Mouse (Mus musculus): ENCODE results near the gene Mdfi.

Mdfi gene

DNA sequence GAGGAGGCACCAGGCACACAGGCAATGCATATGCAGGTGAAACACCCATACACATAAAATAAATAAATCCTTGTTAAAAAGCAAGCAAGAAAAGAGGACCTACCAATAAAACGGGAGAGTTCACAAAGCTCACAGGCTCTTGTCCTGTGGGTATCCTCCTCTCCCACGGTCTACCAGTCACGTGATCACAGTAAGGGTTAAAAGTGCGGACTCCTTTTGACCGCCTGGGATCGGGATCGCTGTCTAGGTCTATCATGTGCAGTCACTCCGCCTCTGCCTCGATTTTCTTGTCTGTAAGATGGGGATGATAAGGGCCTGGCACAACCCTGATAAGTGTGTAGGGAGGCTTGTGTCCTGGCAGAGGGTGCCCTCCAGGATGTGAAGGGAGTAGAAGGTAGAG, 37.1 kb downstream of the Mdfi start:
- no peak for DNase-seq (ENCODE audit: low spot score)

DNA sequence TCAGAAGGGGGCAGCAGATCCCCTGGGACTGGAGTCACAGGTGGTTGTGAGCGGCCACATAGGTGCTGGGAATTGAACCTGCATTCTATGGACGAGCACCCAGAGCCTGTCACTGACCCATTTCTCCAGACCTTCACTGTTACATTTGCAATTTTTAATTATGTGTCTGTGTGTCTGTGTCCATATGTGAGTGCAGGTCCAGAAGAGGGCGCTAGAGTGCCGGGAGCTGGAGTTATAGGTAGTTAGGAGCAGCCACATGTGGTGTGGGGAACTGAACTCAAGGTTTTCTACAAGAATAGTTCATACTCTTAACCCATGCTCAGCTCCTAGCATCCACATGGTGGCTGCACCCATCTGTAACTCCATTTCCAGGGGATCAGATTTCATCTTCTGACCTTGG, 37.5 kb downstream of the Mdfi start:
- no peak for DNase-seq (ENCODE audit: low spot score)

DNA sequence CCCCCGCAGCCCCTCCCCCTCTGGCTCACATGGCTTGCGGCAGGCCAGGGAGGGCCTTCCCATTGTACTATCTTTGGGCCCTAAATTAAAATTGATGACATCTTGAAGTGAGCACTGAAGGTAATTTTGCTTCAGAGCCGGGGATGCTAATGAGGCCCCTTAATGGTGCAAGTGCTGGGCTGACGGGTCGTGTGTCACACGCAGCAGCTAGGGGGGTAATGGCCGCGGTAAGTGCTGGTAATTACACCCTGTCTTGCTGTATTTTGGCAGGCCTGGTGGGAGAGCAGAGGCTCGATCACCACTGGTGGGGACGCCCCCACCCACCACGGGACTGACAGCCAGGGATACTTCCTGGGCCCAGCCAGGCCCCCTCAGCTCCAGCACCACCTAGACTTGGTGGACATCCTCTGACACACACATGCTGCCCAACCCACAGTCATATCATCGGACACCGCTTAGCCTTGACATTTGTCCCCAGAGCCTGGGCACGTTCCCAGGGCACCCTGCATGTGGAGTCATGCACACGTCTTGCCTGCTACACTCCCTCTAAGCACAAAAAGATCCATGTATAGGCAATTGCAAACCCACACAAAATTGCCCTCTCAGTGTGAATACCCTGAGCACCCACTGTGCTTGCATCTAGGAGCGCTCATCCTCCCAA, 38.2 kb downstream of the Mdfi start:
- DNase-seq (ENCODE audit: low spot score) = no peak

DNA sequence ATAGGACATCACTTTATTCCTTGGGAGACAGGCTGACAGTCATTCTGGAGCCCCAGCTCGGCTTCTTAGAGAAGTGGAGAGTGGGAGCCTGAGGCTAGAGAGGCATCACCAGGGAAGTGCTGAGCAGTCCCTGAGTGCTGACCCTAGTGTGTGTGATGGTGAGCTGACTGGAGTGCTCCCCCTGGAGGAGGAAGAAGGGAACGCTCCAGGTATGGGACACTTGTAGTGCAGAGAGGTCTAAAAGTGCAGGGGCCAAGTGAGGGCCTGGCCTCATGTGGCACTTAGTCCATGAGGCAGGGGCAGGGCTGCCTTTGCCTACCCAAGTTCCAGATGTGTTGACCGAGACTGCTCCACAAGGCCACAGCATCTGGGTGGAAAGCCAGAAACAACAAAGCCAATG, 39.0 kb downstream of the Mdfi start:
- DNase-seq (ENCODE audit: low spot score) = peak; percentile 59

DNA sequence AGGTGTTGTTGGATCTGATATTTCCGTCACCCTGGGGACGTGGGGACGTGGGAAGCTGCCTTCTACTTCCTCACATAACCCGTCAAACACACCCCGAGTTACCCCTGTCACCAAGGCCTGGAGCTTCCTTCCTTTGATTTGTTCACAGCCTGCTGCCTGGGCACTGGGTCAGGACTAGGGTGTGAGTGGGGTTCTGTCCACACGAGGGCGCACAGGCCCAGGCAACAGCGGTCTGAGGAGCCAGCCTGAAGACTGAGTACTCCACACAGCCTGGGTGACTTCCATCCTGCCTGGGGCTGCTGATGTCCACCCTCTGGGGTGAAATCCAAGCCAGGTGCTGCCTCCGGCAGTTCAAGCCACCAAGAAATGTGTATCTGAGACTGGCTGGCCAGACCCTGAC, 41.1 kb downstream of the Mdfi start:
- DNase-seq (ENCODE audit: low spot score) = peak; percentile 58

DNA sequence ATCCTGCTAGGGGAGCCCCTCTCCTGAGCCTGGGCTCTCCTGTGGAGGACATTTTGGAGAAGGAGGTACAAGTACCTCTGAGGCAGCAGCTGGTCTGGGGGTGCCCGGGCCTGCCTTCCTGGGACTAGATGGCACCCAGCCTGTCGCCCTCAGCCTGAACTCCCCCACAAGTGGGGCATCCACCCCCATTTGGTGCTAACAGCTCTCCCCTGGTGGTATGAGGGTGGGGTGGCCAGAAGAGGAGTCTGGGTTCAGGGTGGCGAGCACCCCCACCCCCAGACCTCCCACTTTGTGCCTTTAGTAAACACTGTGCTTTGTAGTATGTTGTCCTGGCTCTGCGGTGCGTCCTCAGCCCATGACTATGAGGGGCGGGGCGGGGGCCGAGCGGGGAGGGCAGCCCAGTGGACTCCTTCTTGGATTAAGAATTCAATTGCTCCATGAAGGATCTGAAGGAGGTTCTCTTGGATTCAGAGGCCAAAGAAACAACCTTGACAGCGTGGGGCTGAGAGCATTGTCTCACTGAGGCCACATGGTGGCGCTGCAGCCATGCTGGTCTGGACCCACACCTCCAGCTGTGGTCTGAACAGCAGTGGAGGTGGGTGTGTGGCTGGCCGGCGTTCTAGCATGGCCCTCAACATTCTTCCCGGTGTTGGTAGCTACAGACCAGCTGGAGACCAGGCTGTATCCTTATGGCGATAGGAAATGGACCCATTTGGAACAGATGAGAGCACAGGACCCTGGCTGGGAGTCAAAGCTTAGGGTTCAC, 42.2 kb downstream of the Mdfi start:
- DNase-seq (ENCODE audit: low spot score) = peak; percentile 55

DNA sequence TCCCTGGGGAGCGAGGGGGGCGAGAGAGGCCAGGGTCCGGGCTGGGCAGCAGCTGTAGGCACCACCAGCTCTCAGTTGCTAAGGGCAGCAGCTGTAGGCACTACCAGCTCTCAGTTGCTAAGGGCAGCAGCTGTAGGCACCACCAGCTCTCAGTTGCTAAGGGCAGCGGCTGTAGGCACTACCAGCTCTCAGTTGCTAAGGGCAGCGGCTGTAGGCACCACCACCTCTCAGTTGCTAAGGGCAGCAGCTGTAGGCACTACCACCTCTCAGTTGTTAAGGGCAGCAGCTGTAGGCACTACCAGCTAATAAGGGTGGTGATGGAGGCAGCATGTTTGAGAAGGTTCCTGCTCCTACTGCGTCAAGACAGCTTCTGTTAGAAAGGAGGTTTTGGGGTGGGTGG, 45.5 kb downstream of the Mdfi start:
- DNase-seq (ENCODE audit: low spot score) = no peak

DNA sequence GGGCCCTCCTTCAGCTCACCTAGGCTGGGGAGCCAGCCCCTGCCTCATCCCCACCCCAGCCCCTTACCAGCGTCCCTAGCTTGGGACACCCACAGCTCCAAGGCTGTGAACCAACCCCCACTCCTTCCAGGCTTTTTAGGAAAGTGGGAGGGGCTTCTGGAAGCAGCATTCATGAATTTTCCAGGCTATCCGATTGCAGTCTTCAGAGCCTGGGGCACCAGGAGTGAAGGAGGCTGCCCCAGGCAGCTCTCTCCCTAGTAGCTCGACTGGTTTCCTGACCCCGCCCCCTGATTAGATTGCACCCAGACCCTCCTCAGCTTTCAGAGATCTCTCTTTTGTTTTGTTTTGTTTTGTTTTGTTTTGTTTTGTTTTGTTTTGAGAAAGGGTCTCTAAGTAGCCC, 46.2 kb downstream of the Mdfi start:
- DNase-seq (ENCODE audit: low spot score) = no peak

DNA sequence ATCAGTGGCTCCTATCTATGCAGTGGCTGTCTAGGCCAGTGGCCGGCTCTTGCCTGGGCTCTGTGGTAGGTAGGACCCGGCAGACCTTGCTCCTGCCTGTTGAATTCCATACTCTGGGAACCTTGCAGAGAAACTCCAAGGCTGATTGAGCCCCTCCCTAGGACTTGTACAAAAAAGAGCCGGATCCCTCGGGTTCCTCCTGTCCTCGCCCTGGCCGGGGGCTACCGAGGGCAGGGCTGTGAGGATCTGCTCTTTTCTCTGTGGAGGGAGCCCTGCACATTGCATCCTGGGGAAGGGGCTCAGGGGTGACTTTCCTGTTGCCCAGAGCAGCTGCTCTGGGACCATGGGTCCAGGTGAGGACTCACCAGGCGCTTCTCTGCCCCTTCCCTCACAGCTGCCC, 46.9 kb downstream of the Mdfi start:
- DNase-seq (ENCODE audit: low spot score) = no peak

DNA sequence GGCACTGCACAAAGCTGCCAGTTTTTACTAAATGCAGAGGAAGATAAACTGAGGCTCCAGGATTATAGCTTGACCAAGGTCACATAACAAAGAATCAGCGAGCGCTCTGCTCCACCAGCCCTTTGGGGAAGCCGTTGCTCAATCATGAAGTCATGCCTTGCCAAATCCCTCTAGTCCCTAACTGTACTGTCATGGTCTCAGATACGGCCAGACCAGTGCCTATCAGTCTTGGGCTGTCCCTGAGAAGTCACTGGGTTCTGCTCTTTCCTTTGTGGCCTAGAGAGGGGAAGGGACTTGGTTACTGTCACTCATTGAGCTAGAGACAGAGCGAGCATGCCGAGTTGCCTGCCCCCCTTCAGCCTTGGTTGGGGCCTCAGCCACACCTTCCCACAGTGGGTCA, 50.1 kb downstream of the Mdfi start:
- no peak for DNase-seq (ENCODE audit: low spot score)

DNA sequence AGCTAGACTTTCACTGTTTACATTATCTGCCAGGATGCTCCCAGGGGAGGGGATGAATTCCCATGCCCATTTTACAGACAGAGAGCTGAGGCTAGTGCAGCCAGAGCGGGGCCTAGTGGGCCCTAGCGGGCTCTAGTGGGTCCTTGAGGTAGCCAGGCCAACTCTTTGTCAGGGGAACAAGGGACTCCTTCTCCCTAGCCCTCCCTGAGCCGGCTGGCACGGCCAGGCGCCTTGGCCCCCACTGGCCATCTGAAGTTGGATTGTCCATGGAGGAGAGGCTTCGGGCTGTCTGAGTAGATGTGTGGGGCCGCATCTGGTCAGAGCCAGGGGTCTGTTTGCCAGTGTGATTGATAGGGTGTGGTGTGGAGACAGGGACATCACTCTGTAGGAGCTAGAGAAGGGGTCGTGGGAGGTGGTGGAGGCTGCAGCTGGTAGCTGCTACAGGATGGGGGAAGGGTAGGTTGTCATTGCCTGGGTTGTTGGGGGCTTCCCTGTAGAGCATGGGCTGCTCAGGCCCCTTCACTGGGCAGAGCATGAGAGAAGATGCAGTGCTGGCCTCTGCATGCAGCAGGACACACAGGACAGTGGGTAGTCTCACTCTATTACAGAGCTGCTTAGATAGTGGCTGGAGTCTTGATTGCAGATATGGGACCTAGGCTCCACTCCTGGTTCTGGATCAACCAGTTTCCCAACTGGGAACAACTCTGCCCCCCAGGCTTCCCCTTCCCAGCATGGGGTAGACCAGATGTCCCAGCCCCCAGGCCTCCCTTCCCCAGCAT, 50.9 kb downstream of the Mdfi start:
- no peak for DNase-seq (ENCODE audit: low spot score)

DNA sequence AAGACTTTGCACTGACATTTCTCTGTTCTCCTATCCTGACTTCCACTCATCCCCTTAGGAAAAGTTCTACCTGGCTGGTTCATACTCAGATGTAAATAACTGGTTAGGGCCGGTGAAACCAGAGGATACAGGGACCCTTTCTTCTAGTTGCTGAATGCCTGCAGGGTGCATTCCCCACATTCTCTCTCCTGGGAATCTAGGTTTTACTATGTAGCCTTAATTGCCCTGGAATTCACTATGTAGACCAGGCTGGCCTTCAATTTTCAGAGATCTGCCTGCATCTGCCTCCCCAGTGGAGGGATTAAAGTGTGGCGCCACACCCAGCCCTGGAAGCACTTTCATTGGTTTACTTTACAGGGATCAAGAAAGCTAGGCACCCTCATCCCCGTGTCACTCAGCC, 52.0 kb downstream of the Mdfi start:
- no peak for DNase-seq (ENCODE audit: low spot score)

DNA sequence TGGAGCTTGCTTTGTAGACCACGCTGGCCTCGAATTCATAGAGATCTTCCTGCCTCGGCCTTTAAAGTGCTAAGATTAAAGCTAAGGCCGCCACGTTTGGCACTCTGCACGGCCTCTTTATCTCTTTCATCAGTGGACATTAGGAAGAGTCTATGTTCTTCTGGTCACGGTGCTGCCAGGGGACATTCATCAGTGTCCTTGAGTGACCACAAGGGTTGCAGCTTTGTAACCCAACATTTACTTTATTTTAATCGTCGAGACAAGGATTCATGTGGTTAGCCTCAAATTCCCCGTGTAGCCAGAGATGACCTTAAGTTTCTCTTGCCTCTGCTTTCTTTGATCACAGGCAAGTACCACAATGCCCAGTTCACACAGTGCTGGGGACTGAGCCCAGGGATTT, 54.0 kb downstream of the Mdfi start:
- no peak for DNase-seq (ENCODE audit: low spot score)

DNA sequence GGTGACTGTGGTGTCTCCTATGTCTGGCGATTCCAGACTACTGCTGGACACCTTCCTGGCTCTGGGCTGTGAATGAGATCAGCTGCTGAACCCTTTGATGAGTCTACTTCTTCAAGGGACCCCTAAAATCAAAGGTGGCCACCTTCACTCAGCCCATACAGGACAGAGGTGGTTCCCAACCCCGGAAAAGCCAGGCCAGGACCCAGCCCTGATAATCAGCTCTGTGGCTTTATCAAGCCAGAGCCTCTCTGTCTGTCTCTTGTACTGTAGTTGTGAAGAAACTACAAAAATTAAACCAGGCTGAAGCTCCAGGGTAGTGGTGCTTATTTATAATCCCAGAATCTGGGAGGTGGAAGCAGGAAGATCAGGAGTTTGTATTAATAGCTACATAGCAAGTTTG, 57.4 kb downstream of the Mdfi start:
- DNase-seq (ENCODE audit: low spot score) = no peak

DNA sequence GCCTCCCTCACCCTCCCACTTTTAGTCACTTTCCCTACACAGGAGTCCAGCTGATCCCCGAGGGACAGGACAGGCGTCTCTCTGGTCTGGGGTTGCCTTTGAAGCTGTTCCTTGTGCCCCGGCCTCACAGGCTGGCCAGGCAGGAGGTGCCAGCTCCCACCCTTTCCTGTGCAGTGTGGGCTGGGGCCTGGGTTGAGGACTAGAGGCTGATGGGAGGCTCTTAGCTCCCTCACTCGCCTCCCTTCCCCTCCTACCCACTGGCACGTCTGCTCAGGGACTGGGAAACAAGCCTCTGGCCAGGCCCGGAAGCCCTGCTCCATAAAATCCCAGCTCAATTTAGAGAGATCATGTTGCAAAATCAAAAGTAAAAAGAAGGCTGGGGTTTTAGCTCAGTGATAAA, 60.9 kb downstream of the Mdfi start:
- DNase-seq (ENCODE audit: low spot score) = no peak

DNA sequence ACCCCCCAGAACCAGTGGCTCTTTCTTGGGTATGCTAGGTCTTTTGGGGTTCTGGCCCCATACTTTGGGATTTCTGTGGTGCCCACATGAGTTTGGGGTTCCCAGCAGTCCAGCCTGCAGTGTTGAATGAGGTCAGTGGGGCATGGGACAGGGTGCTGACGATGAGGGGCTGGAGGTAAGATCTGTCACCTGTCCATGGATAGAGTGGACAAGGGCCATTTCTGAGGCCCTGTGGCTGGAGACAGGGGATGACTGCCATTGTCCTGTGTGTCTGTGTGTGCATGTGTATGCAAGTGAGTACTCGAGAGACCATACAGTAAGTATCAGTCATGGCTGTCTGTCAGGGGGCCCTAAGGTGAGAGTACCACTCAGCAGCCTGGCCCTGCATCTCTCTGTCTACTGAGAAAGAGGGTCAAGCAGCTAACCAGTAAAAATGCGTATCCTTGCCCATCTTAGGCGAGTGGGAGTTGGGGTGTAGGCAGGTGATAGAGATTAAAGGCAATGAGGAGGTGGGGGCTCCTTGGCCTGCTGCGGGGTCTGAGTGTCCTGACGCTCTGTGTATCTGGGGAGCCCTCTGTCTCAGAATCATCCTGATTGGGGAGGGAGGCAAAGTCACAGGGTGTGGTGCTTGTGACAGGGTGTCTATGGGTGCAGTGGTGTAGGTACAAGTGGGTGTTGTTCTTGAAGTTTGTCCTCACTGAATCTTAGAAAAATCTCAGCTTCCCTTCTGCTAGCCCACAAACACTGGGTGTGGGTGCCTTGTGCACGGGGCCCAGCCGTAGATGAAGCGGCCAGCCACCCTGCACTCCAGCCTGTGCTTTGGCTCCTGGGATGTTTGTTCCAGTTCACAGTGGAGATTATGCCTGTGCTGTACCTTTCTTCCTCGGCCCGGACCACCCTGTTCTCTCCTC, 64.8 kb downstream of the Mdfi start:
- DNase-seq (ENCODE audit: low spot score) = no peak

DNA sequence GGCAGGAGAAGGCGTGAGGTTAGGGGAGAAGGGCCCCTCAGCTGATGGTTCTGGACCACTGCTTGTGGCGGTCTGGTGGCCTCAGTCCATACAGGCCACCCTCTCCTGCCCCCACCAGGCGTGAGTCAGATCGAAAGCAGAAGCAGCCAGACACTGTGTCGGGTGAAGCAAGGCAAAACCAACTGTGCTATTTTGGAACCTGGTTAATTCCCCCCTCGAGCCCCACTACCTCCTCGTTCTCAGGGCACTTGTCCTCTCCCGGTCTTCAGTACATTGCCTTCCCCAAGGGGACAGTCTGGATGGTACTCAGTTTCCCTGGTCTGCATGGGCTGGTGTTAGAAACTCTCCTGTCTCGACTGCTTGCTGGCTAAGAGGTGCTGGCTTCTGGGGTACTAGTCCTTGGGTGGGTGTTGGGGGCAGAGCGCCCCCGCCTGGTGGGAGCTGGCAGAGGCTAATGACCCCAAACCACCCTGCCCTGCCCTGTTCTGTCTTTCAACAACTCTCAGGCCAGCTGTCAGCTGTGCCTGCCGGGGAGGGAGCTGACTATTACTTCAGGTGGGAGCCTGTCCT, 65.7 kb downstream of the Mdfi start:
- no peak for DNase-seq (ENCODE audit: low spot score)

DNA sequence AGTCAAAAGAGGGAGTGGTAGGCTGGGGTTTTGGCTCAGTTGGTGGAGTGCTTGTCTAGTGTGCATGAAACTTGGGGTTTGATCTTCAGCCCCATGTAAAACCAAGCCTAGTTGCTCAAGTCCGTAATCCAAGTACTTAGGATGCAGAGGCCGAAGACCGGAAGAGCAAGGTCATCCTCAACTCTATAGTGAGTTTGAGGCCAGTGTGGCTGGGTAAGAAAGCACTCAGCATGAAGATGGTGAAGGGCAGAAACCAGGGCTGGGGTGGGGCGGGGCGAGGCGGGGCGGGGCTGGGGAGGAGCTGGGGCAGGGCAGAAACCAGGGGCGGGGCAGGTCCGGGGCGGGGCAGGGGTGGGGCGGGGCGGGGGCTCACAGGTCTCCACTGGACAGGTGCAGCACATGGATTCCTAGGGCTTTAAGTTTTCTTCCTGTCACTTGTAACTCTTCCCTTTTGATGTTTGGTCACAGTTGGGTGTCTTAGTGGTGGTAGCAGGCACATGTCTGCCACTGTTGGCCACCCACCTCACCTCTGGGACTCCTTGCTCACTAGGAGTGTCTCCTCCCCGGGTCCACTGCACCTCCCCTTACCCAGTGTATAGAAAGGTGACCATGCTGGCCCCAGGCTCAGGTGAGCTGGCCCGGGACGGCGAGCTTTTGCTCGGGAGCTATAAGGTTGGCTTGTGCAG, 66.9 kb downstream of the Mdfi start:
- DNase-seq (ENCODE audit: low spot score) = no peak

DNA sequence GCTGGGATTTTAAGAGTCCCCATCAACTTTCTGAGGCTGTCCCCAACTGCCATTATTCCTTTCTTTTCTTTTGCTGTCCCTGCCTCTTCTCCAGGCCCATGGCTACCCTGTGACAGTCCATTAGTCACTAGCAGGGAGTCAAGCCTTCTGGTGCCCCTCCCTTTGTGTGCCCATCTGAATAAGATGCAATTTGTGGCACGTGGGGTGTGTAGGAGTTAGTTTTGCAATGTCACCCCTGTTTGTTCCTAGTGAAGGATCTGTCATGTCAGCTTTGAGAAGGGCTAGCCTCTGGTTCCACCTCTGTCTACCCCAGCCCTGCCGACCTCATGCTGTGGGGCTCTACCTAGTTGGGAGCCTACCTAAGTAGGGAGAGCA, 67.4 kb downstream of the Mdfi start:
- no peak for DNase-seq (ENCODE audit: low spot score)

DNA sequence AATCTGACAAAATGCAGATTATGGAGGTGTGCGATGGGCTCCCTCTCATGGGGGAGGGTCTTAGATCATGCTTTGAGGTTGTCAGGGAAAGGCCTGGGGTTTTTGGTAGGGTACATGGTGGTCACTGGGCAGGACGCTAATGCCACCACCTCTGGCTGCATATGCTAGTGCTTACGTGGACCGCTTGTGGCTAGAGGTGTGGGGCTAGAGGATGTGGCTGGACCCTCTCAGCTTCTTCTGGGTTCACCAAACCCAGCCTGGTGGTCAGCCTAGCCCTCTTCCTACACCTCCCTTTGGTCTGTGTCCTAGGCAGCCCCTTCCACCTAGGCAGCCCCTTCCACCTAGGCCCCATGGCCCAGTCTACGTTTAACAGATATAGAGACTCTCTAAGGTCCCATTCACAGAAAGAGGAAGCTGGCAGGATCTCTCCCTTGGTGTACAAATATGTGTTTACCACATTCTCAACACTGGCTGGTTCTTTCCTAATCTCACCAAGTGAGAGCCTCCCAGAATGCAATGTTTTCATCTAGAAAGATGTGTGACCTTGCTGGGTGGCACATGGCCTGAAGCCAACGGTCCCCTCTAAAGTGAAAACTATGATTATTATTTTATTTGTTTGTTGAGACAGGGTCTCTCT, 68.0 kb downstream of the Mdfi start:
- no peak for DNase-seq (ENCODE audit: low spot score)

DNA sequence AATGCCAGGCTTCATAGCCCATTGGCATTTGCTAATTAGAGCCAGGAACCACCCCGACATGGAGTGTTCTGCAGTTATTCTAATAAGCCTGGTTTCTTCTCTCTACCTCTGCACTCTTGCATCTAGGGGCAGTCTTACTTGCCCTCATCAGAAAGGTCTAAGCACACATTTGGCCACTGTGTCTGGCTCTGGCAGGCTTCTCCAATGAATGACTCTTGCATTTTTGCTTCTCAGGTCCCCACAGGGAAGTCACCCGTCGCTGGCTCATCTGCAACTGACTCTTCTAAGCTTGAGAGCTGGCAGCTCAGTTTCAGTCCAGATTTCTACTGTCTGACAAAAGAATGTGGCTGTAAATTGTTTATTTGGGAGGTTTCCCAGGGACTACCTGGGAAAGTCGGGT, 68.5 kb downstream of the Mdfi start:
- no peak for DNase-seq (ENCODE audit: low spot score)

Measured in c-Kit-positive CD71-positive TER-119-positive erythroid progenitor cells, embryonic 14.5 days (primary cell).